Mouse (Mus musculus): ENCODE measurements around the gene Gm10563. TPM values are rescaled to one million over a fixed set of nuclear protein-coding genes. Genes with fewer than 3 reads are reported as not detected.
A peak's percentile ranks its signal among the peaks of the same experiment; 100 is the strongest.
"Not testable (repeated sequence)": the region's sequence is repeated elsewhere in the genome, so short reads cannot be mapped to it uniquely, and the experiment has no call there.

Gm10563 gene
- total RNA-seq (2021), result not detected

DNA sequence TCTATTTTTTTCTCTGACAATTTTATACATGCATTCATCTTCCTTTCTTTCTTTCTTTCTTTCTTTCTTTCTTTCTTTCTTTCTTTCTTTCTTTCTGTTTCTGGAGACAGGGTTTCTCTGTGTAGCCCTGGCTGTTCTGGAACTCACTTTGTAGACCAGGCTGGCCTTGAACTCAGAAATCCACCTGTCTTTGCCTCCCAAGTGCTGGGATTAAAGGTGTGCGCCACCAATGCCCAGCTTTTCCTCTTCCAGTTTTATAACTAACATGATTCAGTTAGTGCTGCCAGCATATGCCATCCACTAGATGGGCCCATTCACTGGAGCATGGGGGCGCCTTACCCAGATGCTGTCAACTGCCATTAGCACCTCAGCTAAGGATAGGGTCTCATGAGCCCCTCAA, at the start of gene Gm10563:
TSS of gene Gm10563 (minus strand) at position 101 of the 400 bp plus-strand sequence.
- intact Hi-C loops (cut with DNase I); DNase-seq (ENCODE audit: extremely low spot score in 1 of 2, low spot score in 2 of 2): not testable (repeated sequence)

DNA sequence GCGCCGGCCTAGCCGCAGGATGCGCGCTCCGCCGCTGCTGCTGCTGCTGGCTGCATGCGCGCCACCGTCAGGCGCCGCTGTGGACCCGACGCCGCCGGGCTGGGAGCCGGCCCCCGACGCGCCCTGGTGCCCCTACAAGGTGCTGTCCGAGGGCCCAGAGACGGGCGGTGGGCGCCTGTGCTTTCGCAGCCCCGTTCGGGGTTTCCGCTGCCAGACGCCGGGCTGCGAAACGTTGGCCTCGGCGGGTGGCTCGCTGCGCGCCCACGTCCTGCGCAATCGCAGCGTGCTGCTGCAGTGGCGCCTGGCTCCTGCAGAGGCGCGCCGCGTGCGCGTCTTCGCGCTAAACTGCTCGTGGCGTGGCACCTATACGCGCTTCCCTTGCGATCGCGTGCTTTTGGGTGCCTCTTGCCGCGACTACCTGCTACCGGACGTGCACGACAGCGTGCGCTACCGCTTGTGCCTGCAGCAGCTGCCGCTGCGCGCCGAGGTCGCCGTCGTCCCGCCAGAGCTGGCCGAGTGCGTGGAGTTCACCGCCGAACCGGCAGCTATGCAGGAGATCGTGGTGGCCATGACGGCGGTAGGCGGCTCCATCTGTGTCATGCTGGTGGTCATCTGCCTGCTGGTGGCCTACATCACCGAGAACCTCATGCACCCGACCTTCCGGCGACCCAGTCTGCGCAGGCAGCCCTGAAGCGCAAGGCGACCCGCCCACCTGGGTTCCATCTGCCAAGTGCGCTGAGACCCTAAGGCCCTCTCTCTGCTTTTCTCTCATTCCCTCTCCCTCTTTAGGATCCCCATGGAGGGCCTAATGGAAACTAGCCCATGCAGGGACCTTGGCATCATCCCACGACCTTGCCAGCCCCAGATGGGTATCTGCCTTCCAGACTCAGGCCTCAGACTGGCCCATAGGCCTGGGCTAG, 49.5 kb upstream of the Gm10563 start:
- intact Hi-C loops (cut with DNase I), result no loop called here
- DNase-seq (ENCODE audit: extremely low spot score in 1 of 2, low spot score in 2 of 2), result peak; percentile 76 to 85

DNA sequence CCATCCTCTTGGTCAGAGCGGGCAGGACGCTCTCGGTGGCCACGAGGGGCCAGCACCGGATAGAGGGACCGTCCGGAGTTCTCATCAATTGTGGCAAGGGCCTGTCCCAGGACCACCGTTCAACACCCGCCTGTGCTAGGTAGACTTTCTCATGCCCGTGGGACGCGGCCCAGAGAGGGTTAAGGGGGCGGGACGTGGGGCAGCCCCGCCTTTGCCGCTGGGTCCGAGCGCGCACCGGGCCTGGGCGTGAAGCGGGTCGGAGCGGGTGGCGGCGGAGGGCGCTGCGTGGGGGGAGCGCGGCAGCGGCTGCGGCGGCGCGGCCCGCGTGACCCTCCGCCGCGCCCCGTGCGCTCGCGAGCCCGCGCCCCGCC, 48.9 kb upstream of the Gm10563 start, which contains the start of gene Fndc10:
TSS of gene Fndc10 (plus strand) at position 232 of the 371 bp plus-strand sequence.
- intact Hi-C loops (cut with DNase I), result no loop called here

DNA sequence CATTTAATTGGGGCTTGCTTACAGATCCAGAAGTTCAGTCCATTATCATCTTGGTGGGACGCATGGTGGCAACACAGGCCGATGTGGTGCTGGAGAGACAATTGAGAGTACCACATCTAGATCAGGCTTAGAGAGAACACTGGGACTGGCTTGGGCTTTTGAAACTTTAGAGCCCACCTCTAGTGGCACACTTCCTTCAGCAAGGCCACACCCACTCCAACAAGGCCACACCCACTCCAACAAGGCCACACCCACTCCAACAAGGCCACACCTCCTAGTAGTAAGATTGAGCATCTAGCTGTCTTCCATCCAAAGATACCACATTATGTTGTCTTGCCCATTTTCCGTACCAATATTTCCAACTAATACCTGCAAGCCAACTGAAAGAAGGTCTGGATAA, 47.2 kb upstream of the Gm10563 start:
- no peak for DNase-seq (ENCODE audit: extremely low spot score in 1 of 2, low spot score in 2 of 2)
- intact Hi-C loops (cut with DNase I), result no loop called here

More for the DNA sequence above, 48.9 kb upstream of the Gm10563 start, which contains the start of gene Fndc10:
- DNase-seq (ENCODE audit: extremely low spot score in 1 of 2, low spot score in 2 of 2), result peak in 1 of 2 experiments; percentile 89

DNA sequence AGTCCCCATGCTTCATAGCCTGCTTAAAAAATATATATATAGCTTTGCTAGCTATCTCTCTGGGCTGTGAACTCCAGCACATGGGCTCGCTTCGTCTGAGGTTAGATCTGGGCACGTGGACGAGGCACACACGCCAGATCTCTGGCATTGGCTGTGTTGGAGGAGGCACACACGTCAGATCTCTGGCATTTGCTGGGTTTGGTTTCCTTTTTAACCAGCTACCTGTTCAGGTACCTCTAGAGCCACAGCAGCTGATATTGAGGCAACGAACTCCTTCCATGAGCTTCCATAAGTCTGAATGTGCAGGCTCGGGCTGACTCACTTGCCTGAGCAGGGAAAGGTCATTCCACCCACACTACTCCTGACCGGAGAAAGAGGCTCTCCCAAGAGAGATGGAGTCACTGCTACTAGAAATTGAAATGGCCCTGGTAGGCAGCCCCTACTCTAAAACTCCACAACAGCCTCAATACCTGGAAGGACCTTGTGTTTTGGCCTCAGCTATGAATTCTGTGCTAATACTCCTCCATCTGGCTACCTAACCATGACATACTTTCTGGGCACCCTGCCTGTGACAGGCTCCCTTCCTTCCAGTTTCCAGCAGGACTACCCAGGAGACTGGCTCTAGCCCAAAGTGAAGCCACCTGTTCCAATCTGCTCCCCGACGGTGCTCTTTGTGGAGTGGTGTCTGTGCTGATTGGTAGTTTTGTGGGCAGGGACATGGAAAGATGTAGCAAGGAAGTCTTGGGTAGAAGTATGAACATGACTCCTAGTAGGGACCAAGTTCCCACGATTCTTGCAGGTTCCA, 45.6 kb upstream of the Gm10563 start:
- intact Hi-C loops (cut with DNase I), result no loop called here
- peak in 1 of 2 experiments; percentile 43 for DNase-seq (ENCODE audit: extremely low spot score in 1 of 2, low spot score in 2 of 2)

DNA sequence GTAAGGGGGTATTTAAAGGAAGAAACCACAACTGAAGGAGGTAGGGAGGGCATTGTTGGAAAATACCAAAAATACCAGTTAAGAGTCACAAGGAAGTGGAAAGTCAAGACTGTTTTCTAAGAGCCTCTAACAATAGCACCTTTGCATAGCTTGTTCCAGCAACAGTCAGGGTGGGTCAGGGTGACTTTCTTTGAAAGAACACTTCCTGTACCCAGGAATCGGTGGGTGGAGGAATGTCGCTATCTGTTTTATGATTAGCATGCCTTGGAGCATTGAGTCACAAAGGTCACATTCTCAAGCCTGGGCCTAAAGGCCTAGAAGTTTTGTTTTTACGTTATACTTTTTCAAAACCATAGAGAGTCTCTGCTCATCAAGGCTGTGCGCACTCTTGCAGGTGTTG, 42.6 kb upstream of the Gm10563 start:
- intact Hi-C loops (cut with DNase I), result not testable (repeated sequence)

DNA sequence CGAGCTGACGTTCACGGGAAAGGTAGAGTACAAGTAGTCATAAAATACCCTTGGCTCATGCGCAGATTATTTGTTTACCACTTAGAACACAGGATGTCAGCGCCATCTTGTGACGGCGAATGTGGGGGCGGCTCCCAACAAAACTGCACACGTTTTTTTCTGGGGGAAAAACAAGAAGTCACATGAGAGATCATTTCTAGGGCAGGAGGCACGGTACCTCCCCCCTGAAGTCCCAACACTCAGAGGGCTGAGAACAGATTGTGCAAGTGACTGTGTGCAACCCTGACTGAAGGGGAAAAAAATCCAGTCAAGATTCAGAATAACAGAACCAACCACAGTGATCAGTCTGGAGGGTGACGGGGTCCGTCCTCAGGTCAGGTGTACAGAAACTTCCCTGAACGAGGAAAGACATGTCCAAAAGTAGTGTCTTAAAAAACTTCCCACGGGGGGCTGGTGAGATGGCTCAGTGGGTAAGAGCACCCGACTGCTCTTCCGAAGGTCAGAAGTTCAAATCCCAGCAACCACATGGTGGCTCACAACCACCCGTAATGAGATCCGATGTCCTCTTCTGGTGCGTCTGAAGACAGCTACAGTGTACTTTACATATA, 38.6 kb upstream of the Gm10563 start:
- DNase-seq (ENCODE audit: extremely low spot score in 1 of 2, low spot score in 2 of 2); intact Hi-C loops (cut with DNase I): not testable (repeated sequence)

More for the DNA sequence above, 42.6 kb upstream of the Gm10563 start:
- DNase-seq (ENCODE audit: extremely low spot score in 1 of 2, low spot score in 2 of 2), result not testable (repeated sequence)

DNA sequence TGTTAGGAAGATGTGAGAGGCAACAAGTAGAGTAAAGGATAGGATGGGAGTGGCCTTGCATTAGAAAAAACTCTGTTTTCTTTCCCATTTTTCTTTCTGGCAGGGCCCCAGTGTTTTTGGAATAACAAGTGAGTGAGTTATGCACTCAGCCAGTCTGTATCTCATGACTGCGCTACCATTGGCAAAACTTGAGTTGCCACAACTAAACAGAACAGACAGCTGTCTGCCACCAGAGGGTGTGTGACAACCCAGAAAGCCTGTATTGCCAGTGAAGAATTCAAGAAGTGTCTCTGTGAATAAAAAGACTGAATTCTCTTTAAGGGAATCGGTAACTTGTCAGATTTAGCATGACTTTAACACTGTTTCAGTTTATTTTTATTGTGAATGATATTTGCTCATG, 30.8 kb upstream of the Gm10563 start:
- peak in 1 of 2 experiments; percentile 41 for DNase-seq (ENCODE audit: extremely low spot score in 1 of 2, low spot score in 2 of 2)
- intact Hi-C loops (cut with DNase I), result no loop called here

DNA sequence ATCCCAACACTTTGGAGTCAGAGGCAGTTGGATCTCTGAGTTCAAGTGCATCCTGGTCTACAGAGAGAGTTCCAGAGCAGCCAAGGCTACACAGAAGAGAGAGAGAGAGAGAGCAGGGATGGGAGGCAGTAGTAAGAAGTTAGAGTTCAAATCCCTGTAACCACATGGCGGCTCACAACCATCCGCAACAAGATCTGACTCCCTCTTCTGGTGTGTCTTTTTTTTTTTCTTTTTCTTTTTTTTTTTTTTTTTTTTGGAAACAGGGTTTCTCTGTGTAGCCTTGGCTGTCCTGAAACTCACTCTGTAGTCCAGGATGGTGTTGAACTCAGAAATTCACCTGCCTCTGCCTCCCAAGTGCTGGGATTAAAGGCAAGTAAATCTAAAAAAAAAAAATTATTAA, 26.9 kb upstream of the Gm10563 start:
- intact Hi-C loops (cut with DNase I), result no loop called here
- no peak for DNase-seq (ENCODE audit: extremely low spot score in 1 of 2, low spot score in 2 of 2)

DNA sequence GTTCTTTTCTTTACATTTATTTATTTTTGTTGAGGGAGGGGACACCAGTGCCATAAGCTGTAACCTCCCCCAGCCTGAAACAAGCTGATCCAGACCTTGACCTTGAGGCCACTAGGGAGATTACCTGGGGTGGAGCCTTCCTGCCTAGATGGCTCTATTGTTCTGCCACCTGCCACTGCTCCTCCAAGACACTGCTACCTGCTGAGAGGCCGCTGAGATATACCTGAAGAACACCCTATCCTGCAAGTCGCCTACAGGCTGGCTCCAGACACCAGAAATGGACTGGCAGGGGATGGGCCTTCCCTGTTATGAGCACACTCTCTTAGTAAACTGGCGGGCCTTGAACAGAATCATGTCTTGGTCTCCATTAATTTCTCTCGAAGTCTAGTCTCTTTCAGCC, 25.0 kb upstream of the Gm10563 start:
- DNase-seq (ENCODE audit: extremely low spot score in 1 of 2, low spot score in 2 of 2); intact Hi-C loops (cut with DNase I): not testable (repeated sequence)

DNA sequence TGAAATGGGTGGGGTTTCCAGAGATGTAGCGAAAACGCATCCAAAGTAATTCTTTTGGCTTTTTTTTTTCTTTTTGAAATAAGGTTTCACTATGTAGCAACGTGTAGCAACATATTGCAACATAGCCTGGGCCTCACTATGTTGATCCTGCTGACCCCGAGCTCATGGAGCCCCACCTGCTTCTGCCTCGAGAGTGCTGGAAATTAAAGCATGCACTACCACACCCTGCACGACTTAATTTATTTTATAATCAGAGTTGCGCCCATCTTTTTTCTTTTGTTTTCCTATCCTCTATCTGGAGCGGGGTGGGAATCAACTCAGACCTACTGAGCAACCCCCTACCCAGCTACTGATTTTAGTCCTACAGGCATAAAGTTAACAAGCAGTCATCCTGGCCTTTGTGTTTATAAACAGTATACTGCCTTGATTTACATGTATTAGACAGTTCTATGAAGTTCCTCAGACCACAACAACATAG, 24.4 kb upstream of the Gm10563 start:
- DNase-seq (ENCODE audit: extremely low spot score in 1 of 2, low spot score in 2 of 2), result no peak
- intact Hi-C loops (cut with DNase I), result no loop called here

DNA sequence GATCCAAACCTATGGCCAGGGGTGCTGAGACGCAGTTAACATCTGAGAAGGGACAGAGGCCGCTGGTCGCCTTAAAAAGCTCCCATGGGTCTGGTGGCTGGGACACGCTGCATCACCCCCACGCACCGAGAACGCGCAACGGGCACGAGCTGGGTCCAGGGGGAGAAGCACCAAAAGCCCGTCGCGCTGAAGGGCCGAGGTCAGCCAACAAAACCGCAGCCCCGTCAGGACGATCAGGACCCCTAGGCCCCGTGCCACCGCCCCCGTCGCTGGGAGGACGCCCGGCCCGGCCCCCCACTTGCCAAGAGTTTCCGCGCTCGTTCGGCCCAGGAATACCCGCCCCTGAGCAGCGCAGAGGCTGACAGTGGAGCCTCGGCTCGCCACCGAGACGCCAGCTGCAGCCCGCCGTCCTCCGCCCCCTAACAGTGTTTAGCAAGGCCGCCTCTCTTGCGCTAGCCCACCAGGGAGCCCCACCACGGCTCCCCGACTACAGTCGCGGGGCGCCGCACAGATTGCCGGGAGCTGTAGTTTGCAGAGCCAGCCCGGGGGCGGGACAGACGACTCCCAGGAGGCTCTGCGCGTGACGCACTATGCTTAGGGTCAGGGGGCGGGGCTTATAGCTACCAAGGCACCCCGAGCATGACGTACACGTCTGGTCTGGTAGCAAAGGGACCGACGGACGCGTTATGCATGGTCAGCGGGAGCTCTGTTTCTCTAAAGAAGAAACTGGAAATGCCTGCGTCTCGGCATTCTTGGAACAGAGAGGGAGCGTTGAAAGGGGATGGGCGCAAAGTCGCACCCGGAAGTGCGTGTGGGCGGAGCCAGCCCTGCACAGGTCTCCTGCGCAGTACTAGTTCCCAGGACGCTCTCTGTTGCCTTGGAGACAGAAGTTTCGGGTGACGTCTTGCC, 23.7 kb upstream of the Gm10563 start, which contains the start of gene Mib2:
TSS of gene Mib2 (minus strand) at position 510 of the 909 bp plus-strand sequence.
- intact Hi-C loops (cut with DNase I), result no loop called here
- DNase-seq (ENCODE audit: extremely low spot score in 1 of 2, low spot score in 2 of 2), result peak; percentile 95 to 99

DNA sequence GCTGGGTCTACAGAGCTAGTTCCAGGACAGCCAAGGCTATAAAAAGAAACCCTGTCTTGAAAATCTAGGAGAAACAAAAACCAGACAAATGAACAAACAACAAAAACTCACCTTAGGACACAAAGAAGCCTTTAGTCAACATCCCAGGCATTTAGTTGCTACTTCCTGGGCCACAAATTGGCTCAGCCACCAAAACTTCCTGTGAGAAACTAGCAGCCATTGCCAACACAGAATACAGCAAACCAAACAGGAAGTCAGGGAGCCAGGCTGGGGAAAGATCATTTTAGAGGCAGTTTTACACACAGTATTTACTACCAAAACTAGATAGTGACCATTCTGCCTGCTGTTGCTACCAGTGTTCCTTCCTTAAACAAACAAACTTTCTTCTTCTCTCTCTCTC, 21.7 kb upstream of the Gm10563 start:
- no peak for DNase-seq (ENCODE audit: extremely low spot score in 1 of 2, low spot score in 2 of 2)
- intact Hi-C loops (cut with DNase I), result no loop called here

DNA sequence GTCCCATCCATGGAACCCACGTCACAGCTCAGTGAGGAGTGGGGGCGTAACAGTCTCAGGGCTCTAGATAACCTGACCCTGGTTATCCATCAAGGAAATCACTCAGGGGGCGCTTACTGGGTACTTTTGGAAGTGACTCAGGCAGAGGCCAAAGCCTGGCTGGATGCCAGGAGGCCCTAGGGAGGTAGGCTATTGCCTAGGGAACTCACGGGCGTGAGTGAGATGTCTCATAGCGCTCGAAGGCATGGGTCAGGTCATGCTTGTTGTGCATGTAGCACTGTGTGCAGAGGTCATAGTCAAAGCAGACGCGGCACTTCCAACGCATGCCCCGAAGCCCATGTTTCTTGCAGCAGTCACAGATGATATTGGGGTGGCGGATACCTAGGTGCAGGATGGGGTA, 15.4 kb upstream of the Gm10563 start:
- intact Hi-C loops (cut with DNase I), result no loop called here
- no peak for DNase-seq (ENCODE audit: extremely low spot score in 1 of 2, low spot score in 2 of 2)

DNA sequence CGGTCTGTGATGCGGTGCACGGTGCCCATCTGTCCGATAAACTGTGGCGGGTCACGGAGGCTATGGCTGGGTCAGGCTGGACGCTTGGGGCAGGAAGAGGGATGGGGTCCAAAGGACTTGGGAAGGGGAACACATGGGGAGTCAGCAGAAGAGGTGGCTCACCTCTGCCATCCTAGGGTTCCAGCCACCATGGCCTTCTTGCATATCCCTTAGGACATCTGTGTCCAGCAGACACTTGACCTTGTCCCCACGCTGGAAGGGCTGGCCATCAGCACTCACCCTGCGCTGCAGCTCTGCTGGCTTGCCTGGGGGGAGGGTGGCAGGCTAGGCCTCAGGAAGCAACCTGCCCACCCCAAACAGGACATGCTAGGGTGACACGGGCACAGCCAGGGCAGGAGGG, 13.8 kb upstream of the Gm10563 start:
- intact Hi-C loops (cut with DNase I), result no loop called here
- DNase-seq (ENCODE audit: extremely low spot score in 1 of 2, low spot score in 2 of 2), result no peak

DNA sequence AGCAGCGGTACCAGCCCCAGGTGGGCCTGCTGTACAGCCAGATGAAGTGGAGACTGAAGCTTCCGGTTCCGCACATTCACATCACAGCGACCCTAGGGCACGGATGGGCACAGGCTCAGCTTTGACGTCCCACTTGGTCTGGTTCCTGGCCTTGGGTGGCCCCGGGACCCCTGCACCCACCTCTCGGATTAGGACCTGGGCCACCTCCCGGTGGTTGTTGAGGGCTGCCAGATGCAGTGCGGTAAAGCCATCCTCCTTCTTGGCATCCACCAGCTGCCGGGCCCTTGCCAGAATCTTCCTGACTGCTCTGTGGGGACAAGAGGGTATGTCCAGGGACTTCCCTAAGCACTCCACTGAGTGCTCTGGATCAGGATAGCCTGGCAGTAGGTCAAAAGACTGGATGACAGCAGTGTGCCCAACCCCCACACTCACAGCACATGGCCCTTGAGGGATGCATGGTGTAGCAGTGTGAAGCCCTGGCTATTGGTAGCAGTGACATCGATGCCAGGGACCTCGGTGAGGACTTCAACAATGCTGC, 11.1 kb upstream of the Gm10563 start:
- DNase-seq (ENCODE audit: extremely low spot score in 1 of 2, low spot score in 2 of 2), result peak in 1 of 2 experiments; percentile 21
- intact Hi-C loops (cut with DNase I), result no loop called here

DNA sequence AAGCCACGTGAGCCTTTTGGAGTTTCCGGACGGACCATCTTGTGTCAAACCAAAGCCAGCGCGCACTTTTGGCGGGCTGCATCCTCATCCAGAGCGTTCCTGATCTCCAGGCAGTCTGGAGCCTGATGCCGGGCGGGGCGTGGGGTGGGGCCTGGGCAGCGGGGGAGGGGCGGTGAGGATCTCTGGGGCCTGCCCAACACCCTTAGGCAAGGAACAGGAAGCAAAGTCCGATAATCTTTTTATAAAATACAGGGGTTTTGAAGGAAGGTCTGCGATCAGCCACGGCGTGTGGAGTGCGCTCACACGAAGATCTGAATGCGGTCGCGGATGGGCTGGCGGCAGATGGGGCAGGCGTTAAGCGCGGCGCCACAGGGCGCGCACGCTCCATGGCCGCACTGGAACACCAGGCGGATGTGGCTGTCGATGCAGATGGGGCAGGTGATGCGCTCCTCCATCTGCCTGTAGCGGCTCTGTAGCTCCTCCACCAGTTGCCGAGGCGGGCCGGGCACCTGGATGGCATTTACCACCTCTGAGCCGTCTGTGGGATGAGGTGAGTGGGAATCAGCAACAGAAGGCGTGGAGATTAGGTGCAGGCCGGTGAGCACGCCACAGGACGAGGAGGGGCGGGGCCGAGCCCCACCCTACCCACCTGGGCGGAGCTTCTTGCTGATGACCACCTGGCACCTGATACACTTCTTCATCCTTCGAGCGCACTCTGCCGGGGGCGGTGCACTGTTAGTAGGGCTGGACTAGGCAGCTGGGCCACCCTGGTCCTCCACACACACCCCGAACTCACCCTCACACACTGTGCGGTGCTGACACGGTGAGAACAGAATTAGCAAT, 9.5 kb upstream of the Gm10563 start:
- intact Hi-C loops (cut with DNase I), result no loop called here
- peak in 1 of 2 experiments; percentile 64 for DNase-seq (ENCODE audit: extremely low spot score in 1 of 2, low spot score in 2 of 2)

Data from left cerebral cortex, postnatal 10 days (tissue).